16 mouse cellular contexts compared by ENCODE assay signal in genomic region chr7:126314273-126314672, GRCm38 (mm10).
"Had no signal": no experiment of that assay in that cellular context is flagged by ENCODE, and none has a peak within 500 bp of the region (broad histone marks: within the 10 kb centered on the region; RNA-seq: fewer than 3 reads in every experiment).

No protein-coding gene starts in this region.

- H3K27ac ChIP-seq: limb, embryonic 13.5 days; liver, embryonic 15.5 days; lung, embryonic 15.5 days; midbrain, embryonic 10.5 days; neural tube, embryonic 13.5 days; stomach, embryonic 15.5 days had no signal

- H3K27me3 ChIP-seq: limb, embryonic 13.5 days; liver, embryonic 15.5 days; lung, embryonic 15.5 days; neural tube, embryonic 13.5 days; stomach, embryonic 15.5 days had no signal

- H3K4me3 ChIP-seq: limb, embryonic 13.5 days; liver, embryonic 15.5 days; lung, embryonic 15.5 days; midbrain, embryonic 10.5 days; neural tube, embryonic 13.5 days; stomach, embryonic 15.5 days had no signal

- H3K36me3 ChIP-seq: limb, embryonic 13.5 days; liver, embryonic 15.5 days; lung, embryonic 15.5 days; midbrain, embryonic 10.5 days; neural tube, embryonic 13.5 days; stomach, embryonic 15.5 days had no signal

- H3K4me1 ChIP-seq: limb, embryonic 13.5 days; liver, embryonic 15.5 days; lung, embryonic 15.5 days; midbrain, embryonic 10.5 days; neural tube, embryonic 13.5 days; stomach, embryonic 15.5 days had no signal

- H3K9ac ChIP-seq: limb, embryonic 13.5 days; liver, embryonic 15.5 days; lung, embryonic 15.5 days; neural tube, embryonic 13.5 days; stomach, embryonic 15.5 days had no signal

- DNase-seq: kidney, adult 8-10 months; kidney, postnatal 25 days; layer of hippocampus, postnatal 36 days; retina, postnatal 1 day; right cerebral cortex, postnatal 4 days; thymus, adult 2 months; thymus, postnatal 25 days had no signal

- ATAC-seq: inflammation-experienced regulatory T-cells, adult 6 months; intestine, postnatal 0 days; midbrain, embryonic 16.5 days had no signal
